Mouse (Mus musculus) lung, postnatal 25 days (tissue): Measurements from ENCODE around the gene Rps12.
"Not testable (repeated sequence)": the region's sequence is repeated elsewhere in the genome, so short reads cannot be mapped to it uniquely, and the experiment has no call there.

Experiments
- DNase-seq: peaks from one replicate; pipeline ENCODE4 v3.0.0; 2022; ENCODE audit warnings: low spot score

Rps12 gene

GRCm38 (mm10) chr10:23785599-23785998, 1.5 kb downstream of the Rps12 start:
- DNase-seq, result not testable (repeated sequence)

GRCm38 (mm10) chr10:23784121-23784520, 3.0 kb downstream of the Rps12 start:
- DNase-seq, result no peak

- DNase-seq, result no peak
Measured at GRCm38 (mm10) chr10:23783493-23783884, 3.6 kb downstream of the Rps12 start.

- DNase-seq, result no peak
Measured at GRCm38 (mm10) chr10:23782855-23783492, 4.1 kb downstream of the Rps12 start.

GRCm38 (mm10) chr10:23781760-23782735, 5.0 kb downstream of the Rps12 start:
- no peak for DNase-seq

- DNase-seq, result no peak
Measured at GRCm38 (mm10) chr10:23780539-23781275, 6.4 kb downstream of the Rps12 start.

DNA sequence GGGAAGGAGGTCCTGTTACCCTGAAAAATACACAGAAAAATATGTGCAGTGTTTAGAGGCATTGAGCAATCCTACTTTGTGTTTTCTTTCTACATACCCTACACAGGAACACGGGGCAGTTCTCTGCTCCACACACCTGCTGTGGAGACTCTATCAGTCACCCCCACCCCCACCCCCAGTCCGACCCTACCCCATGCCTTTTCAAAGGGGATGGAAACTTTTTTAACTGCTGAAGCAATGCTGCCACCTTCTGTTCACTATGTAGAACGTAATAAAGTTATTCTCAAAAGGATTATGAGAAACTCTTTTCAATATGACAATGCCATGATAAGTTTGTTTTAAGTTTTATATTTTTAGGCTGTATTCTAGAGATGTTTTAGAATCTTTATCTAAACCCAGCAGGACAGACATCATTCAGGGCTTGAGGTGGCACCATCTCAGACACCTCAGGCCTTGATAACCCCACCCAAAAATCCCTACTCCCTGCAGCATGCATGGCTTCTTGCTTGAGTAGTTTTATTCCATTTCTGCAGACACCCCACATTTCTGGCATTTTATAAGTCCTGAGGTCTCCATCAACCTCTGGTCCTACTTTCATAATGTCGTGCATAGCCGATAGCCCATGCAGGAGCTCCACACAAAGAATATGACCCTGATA, 9.7 kb downstream of the Rps12 start:
- no peak for DNase-seq

DNA sequence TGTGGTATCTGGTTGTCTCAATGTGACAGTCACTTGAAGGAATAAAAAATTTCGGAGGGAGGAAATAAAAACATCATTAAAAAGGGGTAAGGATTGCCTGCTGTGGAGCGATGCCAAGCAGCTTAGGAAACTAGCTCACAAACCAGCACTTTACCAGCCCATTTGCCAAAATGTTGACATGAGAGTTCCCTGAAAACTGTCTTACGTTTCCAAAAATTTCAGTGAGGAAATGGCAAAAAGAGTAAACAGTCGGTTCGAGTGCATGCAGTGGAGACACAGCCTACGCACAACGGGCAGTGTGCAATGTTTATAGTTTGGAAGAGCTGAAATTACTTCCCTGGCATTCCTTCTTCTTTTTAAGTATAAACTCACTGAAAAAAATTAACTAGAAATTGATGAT, 32.9 kb downstream of the Rps12 start:
- peak; percentile 2 for DNase-seq
